Mouse (Mus musculus): Measurements from ENCODE around the gene Cfap99. TPM values are rescaled to one million over a fixed set of nuclear protein-coding genes. Genes with fewer than 3 reads are reported as not detected.
A peak's percentile ranks its signal among the peaks of the same experiment; 100 is the strongest.

The Cfap99 gene
- polyA plus RNA-seq, 1 experiment from 2014 or later, result 0.16 TPM

- Histone ChIP-seq H3K4me1 (ENCODE audit: control insufficient read depth, insufficient read depth, low read length) (no peaks in the 10 kb centered on the region), H3K4me2 (ENCODE audit: low read length) (no peak overlapping the region), H3K4me3 (ENCODE audit: low read depth, low read length) (no peak overlapping the region), H3K9ac (ENCODE audit: low read depth, low read length) (no peak overlapping the region), H3K36me3 (ENCODE audit: control insufficient read depth, insufficient read depth, low read length) (no peaks in the 10 kb centered on the region), H3K27ac (ENCODE audit: low read length) (no peak overlapping the region), H3K9me3 (replicated peaks; ENCODE audit: control insufficient read depth, low read length, poor library complexity, severe bottlenecking) (no peaks in the 10 kb centered on the region), H3K27me3 (ENCODE audit: control insufficient read depth, insufficient read depth, low read depth, low read length) (no peaks in the 10 kb centered on the region)
- 89% methylated on average over 10 of the region's 10 CpGs for WGBS
- ATAC-seq, result no peak
Measured at GRCm38 (mm10) chr5:34298937-34299535, 10.6 kb downstream of the Cfap99 start.

- 86% methylated on average over 7 of the region's 7 CpGs for WGBS
- Histone ChIP-seq H3K9me3 (replicated peaks; ENCODE audit: control insufficient read depth, low read length, poor library complexity, severe bottlenecking) (no peaks in the 10 kb centered on the region), H3K4me1 (ENCODE audit: control insufficient read depth, insufficient read depth, low read length) (no peaks in the 10 kb centered on the region), H3K4me2 (ENCODE audit: low read length) (no peak overlapping the region), H3K4me3 (ENCODE audit: low read depth, low read length) (no peak overlapping the region), H3K36me3 (ENCODE audit: control insufficient read depth, insufficient read depth, low read length) (no peaks in the 10 kb centered on the region), H3K27ac (ENCODE audit: low read length) (no peak overlapping the region), H3K27me3 (ENCODE audit: control insufficient read depth, insufficient read depth, low read depth, low read length) (no peaks in the 10 kb centered on the region), H3K9ac (ENCODE audit: low read depth, low read length) (no peak overlapping the region)
- ATAC-seq, result no peak
Measured at GRCm38 (mm10) chr5:34302377-34302776, 14.0 kb downstream of the Cfap99 start.

GRCm38 (mm10) chr5:34309016-34309415 lies 20.6 kb downstream of the Cfap99 start:
- 78% methylated on average over 3 of the region's 3 CpGs for WGBS
- no peak overlapping the region for H3K4me3 ChIP-seq (ENCODE audit: low read depth, low read length)
- no peaks in the 10 kb centered on the region for H3K4me1 ChIP-seq (ENCODE audit: control insufficient read depth, insufficient read depth, low read length)

GRCm38 (mm10) chr5:34319491-34320034 lies 31.2 kb downstream of the Cfap99 start:
- no peak overlapping the region for H3K9ac ChIP-seq (ENCODE audit: low read depth, low read length)
- no peak overlapping the region for H3K4me3 ChIP-seq (ENCODE audit: low read depth, low read length)
- no peaks in the 10 kb centered on the region for H3K4me1 ChIP-seq (ENCODE audit: control insufficient read depth, insufficient read depth, low read length)
- H3K36me3 ChIP-seq (ENCODE audit: control insufficient read depth, insufficient read depth, low read length), result no peaks in the 10 kb centered on the region
- ATAC-seq, result no peak
- H3K9me3 ChIP-seq (replicated peaks; ENCODE audit: control insufficient read depth, low read length, poor library complexity, severe bottlenecking), result no peaks in the 10 kb centered on the region
- H3K27ac ChIP-seq (ENCODE audit: low read length), result no peak overlapping the region
- H3K27me3 ChIP-seq (ENCODE audit: control insufficient read depth, insufficient read depth, low read depth, low read length), result no peaks in the 10 kb centered on the region
- no peak overlapping the region for H3K4me2 ChIP-seq (ENCODE audit: low read length)
- 76% methylated on average over 2 of the region's 2 CpGs for WGBS

More at GRCm38 (mm10) chr5:34309016-34309415, 20.6 kb downstream of the Cfap99 start:
- Histone ChIP-seq H3K36me3 (ENCODE audit: control insufficient read depth, insufficient read depth, low read length) (no peaks in the 10 kb centered on the region), H3K27me3 (ENCODE audit: control insufficient read depth, insufficient read depth, low read depth, low read length) (no peaks in the 10 kb centered on the region), H3K27ac (ENCODE audit: low read length) (no peak overlapping the region), H3K4me2 (ENCODE audit: low read length) (no peak overlapping the region), H3K9me3 (replicated peaks; ENCODE audit: control insufficient read depth, low read length, poor library complexity, severe bottlenecking) (no peaks in the 10 kb centered on the region), H3K9ac (ENCODE audit: low read depth, low read length) (no peak overlapping the region)
- no peak for ATAC-seq

GRCm38 (mm10) chr5:34321236-34321635 lies 32.8 kb downstream of the Cfap99 start:
- H3K4me3 ChIP-seq (ENCODE audit: low read depth, low read length), result no peak overlapping the region
- H3K4me1 ChIP-seq (ENCODE audit: control insufficient read depth, insufficient read depth, low read length), result peaks cover 6% of the 10 kb centered on the region
- H3K4me2 ChIP-seq (ENCODE audit: low read length), result no peak overlapping the region
- H3K27me3 ChIP-seq (ENCODE audit: control insufficient read depth, insufficient read depth, low read depth, low read length), result no peaks in the 10 kb centered on the region
- 88% methylated on average over 4 of the region's 4 CpGs for WGBS
- no peaks in the 10 kb centered on the region for H3K9me3 ChIP-seq (replicated peaks; ENCODE audit: control insufficient read depth, low read length, poor library complexity, severe bottlenecking)
- H3K36me3 ChIP-seq (ENCODE audit: control insufficient read depth, insufficient read depth, low read length), result no peaks in the 10 kb centered on the region
- no peak overlapping the region for H3K9ac ChIP-seq (ENCODE audit: low read depth, low read length)
- ATAC-seq, result no peak
- no peak overlapping the region for H3K27ac ChIP-seq (ENCODE audit: low read length)

GRCm38 (mm10) chr5:34325286-34325685 lies 36.9 kb downstream of the Cfap99 start:
- Histone ChIP-seq H3K27me3 (ENCODE audit: control insufficient read depth, insufficient read depth, low read depth, low read length) (no peaks in the 10 kb centered on the region), H3K27ac (ENCODE audit: low read length) (peak overlapping the region; percentile 47), H3K4me1 (ENCODE audit: control insufficient read depth, insufficient read depth, low read length) (peaks cover 14% of the 10 kb centered on the region), H3K36me3 (ENCODE audit: control insufficient read depth, insufficient read depth, low read length) (no peaks in the 10 kb centered on the region), H3K9me3 (replicated peaks; ENCODE audit: control insufficient read depth, low read length, poor library complexity, severe bottlenecking) (no peaks in the 10 kb centered on the region), H3K4me2 (ENCODE audit: low read length) (no peak overlapping the region), H3K4me3 (ENCODE audit: low read depth, low read length) (no peak overlapping the region), H3K9ac (ENCODE audit: low read depth, low read length) (no peak overlapping the region)
- no peak; the same call in 1 of the 2 replicates for ATAC-seq

GRCm38 (mm10) chr5:34326249-34326691 lies 37.9 kb downstream of the Cfap99 start:
- Histone ChIP-seq H3K4me1 (ENCODE audit: control insufficient read depth, insufficient read depth, low read length) (peaks cover 14% of the 10 kb centered on the region), H3K4me3 (ENCODE audit: low read depth, low read length) (no peak overlapping the region), H3K9ac (ENCODE audit: low read depth, low read length) (peak overlapping the region; percentile 45; the same call in 1 of the 2 replicates), H3K27ac (ENCODE audit: low read length) (peak overlapping the region; percentile 55), H3K9me3 (replicated peaks; ENCODE audit: control insufficient read depth, low read length, poor library complexity, severe bottlenecking) (no peaks in the 10 kb centered on the region), H3K27me3 (ENCODE audit: control insufficient read depth, insufficient read depth, low read depth, low read length) (no peaks in the 10 kb centered on the region), H3K4me2 (ENCODE audit: low read length) (peak overlapping the region; percentile 48; the same call in 1 of the 2 replicates), H3K36me3 (ENCODE audit: control insufficient read depth, insufficient read depth, low read length) (no peaks in the 10 kb centered on the region)
- ATAC-seq, result no peak
- 17% methylated on average over 4 of the region's 4 CpGs for WGBS

GRCm38 (mm10) chr5:34326875-34327576 lies 38.6 kb downstream of the Cfap99 start:
- no peaks in the 10 kb centered on the region for H3K27me3 ChIP-seq (ENCODE audit: control insufficient read depth, insufficient read depth, low read depth, low read length)

GRCm38 (mm10) chr5:34330136-34330535 lies 41.7 kb downstream of the Cfap99 start:
- Histone ChIP-seq H3K27me3 (ENCODE audit: control insufficient read depth, insufficient read depth, low read depth, low read length) (no peaks in the 10 kb centered on the region), H3K4me3 (ENCODE audit: low read depth, low read length) (no peak overlapping the region), H3K36me3 (ENCODE audit: control insufficient read depth, insufficient read depth, low read length) (no peaks in the 10 kb centered on the region), H3K9ac (ENCODE audit: low read depth, low read length) (no peak overlapping the region), H3K4me2 (ENCODE audit: low read length) (no peak overlapping the region), H3K4me1 (ENCODE audit: control insufficient read depth, insufficient read depth, low read length) (peaks cover 14% of the 10 kb centered on the region), H3K9me3 (replicated peaks; ENCODE audit: control insufficient read depth, low read length, poor library complexity, severe bottlenecking) (no peaks in the 10 kb centered on the region), H3K27ac (ENCODE audit: low read length) (no peak overlapping the region)
- ATAC-seq, result no peak
- 88% methylated on average over 2 of the region's 2 CpGs for WGBS

More at GRCm38 (mm10) chr5:34326875-34327576, 38.6 kb downstream of the Cfap99 start:
- Histone ChIP-seq H3K4me1 (ENCODE audit: control insufficient read depth, insufficient read depth, low read length) (peaks cover 14% of the 10 kb centered on the region), H3K27ac (ENCODE audit: low read length) (no peak overlapping the region; the same call in 1 of the 2 replicates), H3K9me3 (replicated peaks; ENCODE audit: control insufficient read depth, low read length, poor library complexity, severe bottlenecking) (no peaks in the 10 kb centered on the region), H3K9ac (ENCODE audit: low read depth, low read length) (peak overlapping the region; percentile 45), H3K4me3 (ENCODE audit: low read depth, low read length) (peak overlapping the region; percentile 13), H3K4me2 (ENCODE audit: low read length) (peak overlapping the region; percentile 48), H3K36me3 (ENCODE audit: control insufficient read depth, insufficient read depth, low read length) (no peaks in the 10 kb centered on the region)
- 13% methylated on average over 31 of the region's 31 CpGs for WGBS
- ATAC-seq, result peak; percentile 81; the same call in 1 of the 2 replicates

Measured in midbrain, embryonic 16.5 days (tissue).